Mouse (Mus musculus) intestine, postnatal 0 days (tissue): ENCODE data around the gene Sema5a. TPM values are rescaled to one million over a fixed set of nuclear protein-coding genes. Genes with fewer than 3 reads are reported as not detected.
A peak's percentile ranks its signal among the peaks of the same experiment; 100 is the strongest.
"Not testable (repeated sequence)": the region's sequence is repeated elsewhere in the genome, so short reads cannot be mapped to it uniquely, and the experiment has no call there.

ENCODE experiments used
- ATAC-seq: fragments of 200-750 bp; cut with Nextera tagmentation; 2 replicates; pipeline ENCODE4 v1.8.0; 2017; ENCODE audit warnings: mild to moderate bottlenecking, moderate TSS enrichment, moderate library complexity
- H3K27ac ChIP-seq: fragments of 300-500 bp; sonication (generic); 2 replicates; pipeline ENCODE4 v1.5.1; 2014; ENCODE audit warnings: mild to moderate bottlenecking, low read depth, low read length, moderate library complexity
- H3K27me3 ChIP-seq: fragments of 300-500 bp; sonication (generic); replicated peaks from 2 replicates; pipeline ENCODE4 v1.6.1; 2014; ENCODE audit warnings: low read length, mixed read lengths; ENCODE audit not compliant: control insufficient read depth, insufficient read depth
- H3K36me3 ChIP-seq: fragments of 300-500 bp; sonication (generic); 2 replicates; pipeline ENCODE4 v1.6.1; 2014; ENCODE audit warnings: mild to moderate bottlenecking, moderate library complexity; ENCODE audit not compliant: control insufficient read depth, insufficient read depth
- H3K4me1 ChIP-seq: fragments of 300-500 bp; sonication (generic); replicated peaks from 2 replicates; pipeline ENCODE4 v1.6.1; 2014; ENCODE audit warnings: antibody characterized with exemption, low read length, mixed read lengths; ENCODE audit not compliant: control insufficient read depth, insufficient read depth
- H3K4me2 ChIP-seq: fragments of 300-500 bp; sonication (generic); replicated peaks from 2 replicates; pipeline ENCODE4 v1.6.1; 2014; ENCODE audit warnings: low read depth, mild to moderate bottlenecking, moderate library complexity
- H3K4me3 ChIP-seq: fragments of 300-500 bp; sonication (generic); 2 replicates; pipeline ENCODE4 v1.5.1; 2014; ENCODE audit warnings: low read depth, low read length
- H3K9ac ChIP-seq: fragments of 300-500 bp; sonication (generic); 2 replicates; pipeline ENCODE4 v1.6.1; 2014; ENCODE audit warnings: mild to moderate bottlenecking, low read depth, low read length
- H3K9me3 ChIP-seq: fragments of 300-500 bp; sonication (generic); 2 replicates; pipeline ENCODE4 v1.6.1; 2016; ENCODE audit warnings: mixed run types; ENCODE audit not compliant: control insufficient read depth
- CTCF ChIP-seq: sonication (generic); IDR thresholded peaks from 2 replicates; pipeline ENCODE4 v1.5.1; 2016; ENCODE audit warnings: low read depth, mild to moderate bottlenecking, control low read depth, antibody characterized with exemption, moderate library complexity
- WGBS: fragments of 180-500 bp; shearing (Covaris S2); extraction: QIAGEN DNeasy Blood & Tissue Kit; methylation state at CpG from one replicate; pipeline ENCODE4 v1.1.7; 2014; 5-methylcytosine and 5-hydroxymethylcytosine counted together
- polyA plus RNA-seq: library from polyadenylated mRNA; unstranded; fragments of >200 nt; fragmentation: Nextera tagmentation; extraction: Ambion mirVana; gene quantifications from 2 replicates; pipeline ENCODE4 v1.2.1, GENCODE M21; 2015

Sema5a gene
- polyA plus RNA-seq, 1 experiment from 2014 or later = 5.1 TPM

GRCm38 (mm10) chr15:32225394-32225793, 19.2 kb upstream of the Sema5a start:
- H3K27ac ChIP-seq = no peak overlapping the region
- no peak for TF ChIP-seq CTCF

GRCm38 (mm10) chr15:32226381-32226780, 18.2 kb upstream of the Sema5a start:
- Histone ChIP-seq H3K4me1 (peaks cover 7% of the 10 kb centered on the region; the same call in 1 of the 2 replicates), H3K4me3 (no peak overlapping the region), H3K27me3 (no peaks in the 10 kb centered on the region), H3K36me3 (no peaks in the 10 kb centered on the region), H3K9ac (no peak overlapping the region), H3K4me2 (no peak overlapping the region), H3K9me3 (no peaks in the 10 kb centered on the region), H3K27ac (no peak overlapping the region)
- WGBS = 51% methylated on average over 6 of the region's 6 CpGs
- TF ChIP-seq CTCF = no peak
- ATAC-seq = no peak

More at GRCm38 (mm10) chr15:32225394-32225793, 19.2 kb upstream of the Sema5a start:
- no peaks in the 10 kb centered on the region for H3K27me3 ChIP-seq
- no peak overlapping the region for H3K9ac ChIP-seq
- H3K4me2 ChIP-seq = no peak overlapping the region
- ATAC-seq = no peak
- H3K4me1 ChIP-seq = peaks cover 7% of the 10 kb centered on the region; the same call in 1 of the 2 replicates
- WGBS = 74% methylated on average over 3 of the region's 3 CpGs
- no peak overlapping the region for H3K4me3 ChIP-seq
- no peaks in the 10 kb centered on the region for H3K9me3 ChIP-seq
- H3K36me3 ChIP-seq = no peaks in the 10 kb centered on the region

GRCm38 (mm10) chr15:32226888-32227395, 17.7 kb upstream of the Sema5a start:
- H3K4me1 ChIP-seq = peaks cover 7% of the 10 kb centered on the region; the same call in 1 of the 2 replicates
- H3K4me2 ChIP-seq = no peak overlapping the region
- H3K9me3 ChIP-seq = no peaks in the 10 kb centered on the region
- ATAC-seq = peak; percentile 61; the same call in 1 of the 2 replicates
- no peaks in the 10 kb centered on the region for H3K27me3 ChIP-seq
- no peak overlapping the region for H3K9ac ChIP-seq
- no peak overlapping the region for H3K27ac ChIP-seq
- H3K36me3 ChIP-seq = no peaks in the 10 kb centered on the region
- 53% methylated on average over 7 of the region's 7 CpGs for WGBS
- no peak overlapping the region for H3K4me3 ChIP-seq
- no peak for TF ChIP-seq CTCF

GRCm38 (mm10) chr15:32230066-32230465, 14.5 kb upstream of the Sema5a start:
- Histone ChIP-seq H3K9me3 (no peaks in the 10 kb centered on the region), H3K27me3 (no peaks in the 10 kb centered on the region), H3K4me2 (no peak overlapping the region), H3K4me1 (peaks cover 7% of the 10 kb centered on the region; the same call in 1 of the 2 replicates), H3K36me3 (no peaks in the 10 kb centered on the region), H3K4me3 (no peak overlapping the region), H3K27ac (no peak overlapping the region), H3K9ac (no peak overlapping the region)
- WGBS = 82% methylated on average over 2 of the region's 2 CpGs
- no peak for TF ChIP-seq CTCF
- no peak for ATAC-seq

- Histone ChIP-seq H3K4me2 (no peak overlapping the region), H3K9ac (no peak overlapping the region), H3K4me3 (no peak overlapping the region), H3K36me3 (no peaks in the 10 kb centered on the region), H3K27me3 (no peaks in the 10 kb centered on the region), H3K4me1 (no peaks in the 10 kb centered on the region), H3K9me3 (no peaks in the 10 kb centered on the region), H3K27ac (no peak overlapping the region)
- no peak for TF ChIP-seq CTCF
- ATAC-seq = no peak
- WGBS = 92% methylated on average over 3 of the region's 3 CpGs
These were observed 12.4 kb upstream of the Sema5a start for GRCm38 (mm10) chr15:32232189-32232588.

GRCm38 (mm10) chr15:32232666-32233141, 11.9 kb upstream of the Sema5a start:
- not testable (repeated sequence) for ATAC-seq, H3K4me1 ChIP-seq, H3K27ac ChIP-seq, H3K9me3 ChIP-seq, H3K4me3 ChIP-seq, H3K9ac ChIP-seq, H3K27me3 ChIP-seq, H3K4me2 ChIP-seq, H3K36me3 ChIP-seq
- WGBS = 9% methylated on average over 8 of the region's 8 CpGs
